In genomic region chr1:21486266-21486665, GRCm38 (mm10) we compare ENCODE assay signal across 16 mouse cellular contexts.
"Had no signal": no experiment of that assay in that cellular context is flagged by ENCODE, and none has a peak within 500 bp of the region (broad histone marks: within the 10 kb centered on the region; RNA-seq: fewer than 3 reads in every experiment).

No protein-coding gene starts in this region.

- ATAC-seq: liver, embryonic 12.5 days; midbrain, embryonic 16.5 days had no signal

- H3K27ac ChIP-seq: layer of hippocampus, adult 2 months; limb, embryonic 15.5 days; liver, embryonic 12.5 days; macrophage; midbrain, embryonic 12.5 days; neural tube, embryonic 13.5 days had no signal

- H3K36me3 ChIP-seq: limb, embryonic 15.5 days; liver, embryonic 12.5 days; midbrain, embryonic 12.5 days; neural tube, embryonic 13.5 days had no signal

- H3K4me2 ChIP-seq: limb, embryonic 15.5 days; liver, embryonic 12.5 days; lung, embryonic 14.5 days; midbrain, embryonic 12.5 days; neural tube, embryonic 13.5 days had no signal

- H3K9me3 ChIP-seq: limb, embryonic 15.5 days; liver, embryonic 12.5 days; neural tube, embryonic 13.5 days had no signal

- H3K9ac ChIP-seq: limb, embryonic 15.5 days; liver, embryonic 12.5 days; lung, embryonic 14.5 days; midbrain, embryonic 12.5 days; neural tube, embryonic 13.5 days had no signal

- H3K27me3 ChIP-seq: limb, embryonic 15.5 days; liver, embryonic 12.5 days; megakaryocyte, embryonic 14.5 days; midbrain, embryonic 12.5 days; neural tube, embryonic 13.5 days had no signal

- H3K4me1 ChIP-seq: limb, embryonic 15.5 days; liver, embryonic 12.5 days; megakaryocyte, embryonic 14.5 days; midbrain, embryonic 12.5 days; neural tube, embryonic 13.5 days had no signal

- DNase-seq: kidney, adult 18-20 months; kidney, postnatal 4 days; left cerebral cortex, postnatal 4 days; lung, embryonic 14.5 days; lung, postnatal 10 days; retina, postnatal 1 day; right cerebral cortex, postnatal 4 days; thymus, postnatal 4 days had no signal

- H3K4me3 ChIP-seq: layer of hippocampus, adult 2 months; limb, embryonic 15.5 days; liver, embryonic 12.5 days; megakaryocyte, embryonic 14.5 days; midbrain, embryonic 12.5 days; neural tube, embryonic 13.5 days had no signal
